Mouse (Mus musculus) liver, adult 2 months (tissue): ENCODE measurements around the gene Sgms2. TPM values are rescaled to one million over a fixed set of nuclear protein-coding genes. Genes with fewer than 3 reads are reported as not detected.

Experiments used
- DNase-seq: peaks from one replicate; pipeline ENCODE4 v3.0.0-alpha.2; 2011; ENCODE audit warnings: low read depth, low spot score; ENCODE audit errors: extremely low read depth
- H3K27ac ChIP-seq: fragments of 200-500 bp; replicated peaks from 2 replicates; pipeline ENCODE4 v1.5.1; 2012; ENCODE audit warnings: low read depth, mild to moderate bottlenecking, control low read depth, inconsistent platforms, low read length; ENCODE audit not compliant: insufficient read depth
- H3K27me3 ChIP-seq: fragments of 200-500 bp; 2 replicates; pipeline ENCODE4 v1.6.1; 2012; ENCODE audit warnings: mild to moderate bottlenecking, moderate library complexity, low read length, inconsistent platforms; ENCODE audit not compliant: control insufficient read depth, insufficient read depth
- H3K36me3 ChIP-seq: fragments of 200-500 bp; 2 replicates; pipeline ENCODE4 v1.6.1; 2012; ENCODE audit warnings: low read length, inconsistent platforms; ENCODE audit not compliant: control insufficient read depth, insufficient read depth
- H3K4me1 ChIP-seq: fragments of 200-500 bp; 2 replicates; pipeline ENCODE4 v1.6.1; 2011; ENCODE audit warnings: low read length; ENCODE audit not compliant: control insufficient read depth, insufficient read depth
- H3K4me3 ChIP-seq: fragments of 200-500 bp; 2 replicates; pipeline ENCODE4 v1.5.1; 2011; ENCODE audit warnings: low read depth, mild to moderate bottlenecking, control low read depth, low read length, moderate library complexity; ENCODE audit not compliant: insufficient read depth
- H3K79me2 ChIP-seq: fragments of 200-500 bp; 2 replicates; pipeline ENCODE4 v1.6.1; 2012; ENCODE audit warnings: inconsistent platforms, mild to moderate bottlenecking, low read length, moderate library complexity; ENCODE audit not compliant: control insufficient read depth, insufficient read depth
- H3K9ac ChIP-seq: fragments of 200-500 bp; 2 replicates; pipeline ENCODE4 v1.6.1; 2012; ENCODE audit warnings: low read depth, mild to moderate bottlenecking, control low read depth, inconsistent platforms, low read length
- CTCF ChIP-seq: fragments of 200-500 bp; IDR thresholded peaks from 2 replicates; pipeline ENCODE4 v1.5.1; 2011; ENCODE audit warnings: low read depth, low read length, control low read depth
- POLR2A ChIP-seq: fragments of 200-500 bp; IDR thresholded peaks from 2 replicates; pipeline ENCODE4 v1.6.1; 2011; ENCODE audit warnings: low read length, control low read depth; ENCODE audit not compliant: insufficient read depth; ENCODE audit errors: extremely low read depth
- WGBS: fragments of 180-500 bp; shearing (Covaris S2); methylation state at CpG from one replicate; pipeline ENCODE4 v1.1.7; 2018; 5-methylcytosine and 5-hydroxymethylcytosine counted together
- polyA plus RNA-seq: library from polyadenylated mRNA; depleted of rRNA; stranded (reverse); fragments of >200 nt; gene quantifications from 2 replicates; pipeline ENCODE4 v1.2.3, GENCODE M21; 2012
- total RNA-seq: library from RNA; depleted of rRNA; stranded (reverse); fragments of >200 nt; gene quantifications from 2 replicates; pipeline ENCODE4 v1.2.3, GENCODE M21; 2014

Sgms2 gene
- total and polyA plus RNA-seq, 2 experiments, result 11.8 to 35.8 TPM

DNA sequence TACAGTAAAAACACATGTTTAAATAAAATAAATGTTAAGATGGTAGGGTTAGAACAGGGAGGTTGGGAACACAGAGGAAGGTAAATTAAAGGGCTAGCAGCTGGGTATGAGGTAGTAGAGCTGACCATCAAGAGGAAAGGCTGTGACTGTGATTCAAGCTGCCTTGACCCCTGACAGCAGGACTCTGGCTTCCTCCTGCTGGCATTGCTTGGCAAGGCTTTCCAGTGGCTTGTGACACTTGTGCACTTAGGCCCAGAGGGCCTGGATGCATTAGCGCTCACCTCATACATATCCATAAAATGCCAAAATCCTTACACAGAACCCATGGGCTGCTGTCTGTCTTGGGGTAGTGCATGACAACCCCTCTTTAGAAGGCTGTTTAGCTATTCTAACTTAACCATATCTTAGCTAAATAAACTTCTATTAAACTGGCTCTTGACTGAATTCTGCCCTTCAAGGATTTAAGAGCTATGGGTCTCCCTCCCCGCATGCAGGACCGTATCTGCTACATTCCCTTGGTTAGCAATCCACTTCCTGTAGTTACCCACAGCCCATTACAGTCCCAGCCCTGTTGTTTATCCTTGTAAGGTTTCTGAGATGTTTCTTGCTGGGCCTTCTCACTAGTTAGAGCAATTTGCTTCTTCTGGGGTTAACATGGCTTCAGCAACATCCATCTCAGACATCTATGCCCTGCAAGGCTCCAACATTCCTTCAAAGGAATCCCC, 25.5 kb downstream of the Sgms2 start:
- TF ChIP-seq POLR2A, result no peak
- TF ChIP-seq CTCF, result no peak
- 72% methylated on average over 3 of the region's 3 CpGs for WGBS
- H3K27ac ChIP-seq, result no peak overlapping the region

DNA sequence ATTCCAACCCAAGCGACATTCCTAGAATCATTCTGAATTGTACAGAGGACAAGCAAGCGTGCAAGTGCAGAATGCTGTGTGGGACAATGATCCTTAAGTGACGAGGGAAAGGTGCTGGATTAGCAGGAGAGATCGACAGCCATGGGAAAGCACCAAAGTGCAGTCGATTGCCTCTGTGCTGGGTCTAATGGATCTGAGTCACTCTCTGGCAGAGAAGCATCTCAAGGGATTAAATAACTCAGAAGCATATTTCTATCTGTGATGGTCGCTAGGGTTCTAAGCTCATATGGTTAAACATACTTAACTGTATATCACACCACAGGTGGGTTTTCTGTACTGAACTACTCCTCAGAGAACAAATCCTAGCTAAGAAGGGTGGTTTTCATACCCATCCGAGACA, 118.2 kb downstream of the Sgms2 start:
- WGBS, result 92% methylated on average over 7 of the region's 7 CpGs
- no peaks in the 10 kb centered on the region for H3K27me3 ChIP-seq
- H3K4me1 ChIP-seq, result peaks cover 3% of the 10 kb centered on the region; the same call in 1 of the 2 replicates
- no peak overlapping the region for H3K27ac ChIP-seq
- TF ChIP-seq POLR2A (no peak), CTCF (no peak)
- H3K36me3 ChIP-seq, result no peaks in the 10 kb centered on the region
- no peak overlapping the region for H3K9ac ChIP-seq
- H3K4me3 ChIP-seq, result no peak overlapping the region
- peaks cover 23% of the 10 kb centered on the region; the same call in 1 of the 2 replicates for H3K79me2 ChIP-seq
- DNase-seq, result no peak

More for the DNA sequence above, 25.5 kb downstream of the Sgms2 start:
- H3K4me1 ChIP-seq, result peaks cover 4% of the 10 kb centered on the region; the same call in 1 of the 2 replicates
- H3K9ac ChIP-seq, result no peak overlapping the region
- peaks cover 16% of the 10 kb centered on the region; the same call in 1 of the 2 replicates for H3K79me2 ChIP-seq
- H3K27me3 ChIP-seq, result no peaks in the 10 kb centered on the region
- no peaks in the 10 kb centered on the region for H3K36me3 ChIP-seq
- H3K4me3 ChIP-seq, result no peak overlapping the region
- peak; percentile 71 for DNase-seq

DNA sequence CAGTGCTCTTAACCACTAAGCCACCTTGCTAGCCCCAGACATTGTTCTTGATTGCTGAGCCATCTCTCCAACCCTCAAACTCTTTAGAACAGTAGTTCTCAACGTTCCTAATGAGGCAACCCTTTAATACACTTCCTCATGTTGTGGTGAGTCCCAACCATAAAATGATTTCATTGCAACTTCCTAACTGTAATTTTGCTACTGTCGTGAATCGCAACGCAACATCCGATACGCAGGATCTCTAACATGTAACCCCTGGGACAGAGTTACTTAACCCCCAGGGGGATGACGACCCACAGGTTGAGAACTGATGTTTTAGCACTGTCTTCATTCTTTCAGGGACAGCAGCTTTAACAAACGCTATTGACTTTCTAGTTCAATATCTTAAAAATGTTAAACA, 122.5 kb downstream of the Sgms2 start:
- peaks cover 9% of the 10 kb centered on the region for H3K4me1 ChIP-seq
- H3K9ac ChIP-seq, result no peak overlapping the region
- DNase-seq, result no peak
- TF ChIP-seq POLR2A, result no peak
- TF ChIP-seq CTCF, result no peak
- no peak overlapping the region for H3K27ac ChIP-seq
- H3K27me3 ChIP-seq, result no peaks in the 10 kb centered on the region
- no peak overlapping the region for H3K4me3 ChIP-seq
- WGBS, result 87% methylated on average over 8 of the region's 8 CpGs
- no peaks in the 10 kb centered on the region for H3K36me3 ChIP-seq
- H3K79me2 ChIP-seq, result peaks cover 34% of the 10 kb centered on the region

DNA sequence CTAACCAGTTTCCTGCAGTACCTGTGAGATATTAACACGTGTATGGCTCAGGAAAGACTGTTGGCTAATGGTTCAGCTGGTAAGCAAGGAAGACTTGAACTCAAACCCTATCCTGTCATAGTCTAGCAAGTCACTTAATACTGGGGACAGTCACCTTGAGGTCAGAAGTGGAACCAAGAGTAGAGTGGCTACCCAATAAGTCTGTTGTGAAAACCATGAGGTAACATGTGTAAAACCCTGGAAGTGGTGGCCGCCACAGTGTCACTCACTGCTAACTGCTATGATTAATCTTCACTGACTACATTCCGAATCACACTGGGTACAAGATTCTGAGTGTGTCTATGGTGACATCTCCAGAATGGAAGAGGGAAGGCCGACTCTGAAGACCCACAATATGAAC, 123.8 kb downstream of the Sgms2 start:
- peaks cover 34% of the 10 kb centered on the region for H3K79me2 ChIP-seq
- WGBS, result 88% methylated on average over 4 of the region's 4 CpGs

DNA sequence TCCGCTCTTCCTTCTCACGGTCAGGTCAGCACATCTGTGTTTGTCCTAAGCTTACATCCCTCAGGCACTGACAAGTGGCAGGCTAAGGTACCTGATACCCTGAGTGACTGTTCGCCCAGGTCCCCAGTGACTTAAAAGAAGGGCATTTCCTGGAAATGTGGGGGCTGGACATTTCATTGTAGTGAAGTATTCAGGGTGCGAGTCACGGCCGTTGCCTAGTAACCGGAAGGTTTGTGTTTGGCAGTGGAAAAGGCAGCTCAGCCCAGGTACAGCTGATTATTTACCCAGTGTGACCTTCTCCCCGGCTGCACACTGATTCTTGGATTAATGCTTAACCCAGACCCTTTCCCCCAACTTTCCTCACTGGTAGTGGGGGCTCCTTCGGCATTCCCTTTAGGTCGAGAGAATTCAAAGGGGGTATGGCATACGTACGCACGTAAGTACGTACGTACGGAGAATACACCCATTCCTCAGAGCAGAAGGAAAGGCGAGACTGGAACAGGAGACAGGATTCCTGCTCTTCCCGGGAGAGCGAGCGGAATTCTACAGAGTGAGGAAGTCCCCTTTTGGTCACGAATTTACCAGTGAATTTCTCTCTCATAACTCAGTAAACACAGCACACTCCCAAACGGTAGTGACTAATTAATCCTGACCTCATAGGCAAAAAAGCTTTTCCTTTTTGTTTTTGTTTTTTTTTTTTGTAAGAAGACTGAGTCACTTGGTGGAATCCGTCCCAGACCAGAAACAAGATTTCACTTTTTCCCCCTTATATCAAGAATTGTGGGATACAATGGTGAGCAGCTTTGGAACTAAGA, 126.4 kb downstream of the Sgms2 start:
- no peaks in the 10 kb centered on the region for H3K36me3 ChIP-seq
- peaks cover 35% of the 10 kb centered on the region for H3K79me2 ChIP-seq
- peak overlapping the region; percentile 77 for H3K9ac ChIP-seq
- 15% methylated on average over 23 of the region's 23 CpGs for WGBS
- peak; percentile 89 for DNase-seq
- no peak for TF ChIP-seq POLR2A
- no peak for TF ChIP-seq CTCF
- peak overlapping the region; percentile 93 for H3K27ac ChIP-seq
- H3K4me3 ChIP-seq, result peak overlapping the region; percentile 58
- no peaks in the 10 kb centered on the region for H3K27me3 ChIP-seq
- peaks cover 10% of the 10 kb centered on the region for H3K4me1 ChIP-seq

More for the DNA sequence above, 123.8 kb downstream of the Sgms2 start:
- peaks cover 12% of the 10 kb centered on the region for H3K4me1 ChIP-seq
- no peaks in the 10 kb centered on the region for H3K36me3 ChIP-seq
- TF ChIP-seq CTCF, result no peak
- no peak for TF ChIP-seq POLR2A
- no peak overlapping the region for H3K9ac ChIP-seq
- no peaks in the 10 kb centered on the region for H3K27me3 ChIP-seq
- no peak overlapping the region for H3K27ac ChIP-seq
- no peak for DNase-seq
- no peak overlapping the region for H3K4me3 ChIP-seq
